Mouse (Mus musculus): ENCODE data around the gene Hspa12a. TPM values are rescaled to one million over a fixed set of nuclear protein-coding genes. Genes with fewer than 3 reads are reported as not detected.
A peak's percentile ranks its signal among the peaks of the same experiment; 100 is the strongest.

Gene Hspa12a
- 10 to 100 TPM; 15.9 to 19.4 TPM for total RNA-seq (2021)
- long read RNA-seq, experiment 1, partial matches to known transcripts = 0 of 6 reads
- long read RNA-seq, experiment 1, other reads (novel, unspliced or antisense) = 5 of 6 reads
- long read RNA-seq, experiment 2, partial matches to known transcripts = 0 of 1 reads
- long read RNA-seq, experiment 2, other reads (novel, unspliced or antisense) = 1 of 1 reads

DNA sequence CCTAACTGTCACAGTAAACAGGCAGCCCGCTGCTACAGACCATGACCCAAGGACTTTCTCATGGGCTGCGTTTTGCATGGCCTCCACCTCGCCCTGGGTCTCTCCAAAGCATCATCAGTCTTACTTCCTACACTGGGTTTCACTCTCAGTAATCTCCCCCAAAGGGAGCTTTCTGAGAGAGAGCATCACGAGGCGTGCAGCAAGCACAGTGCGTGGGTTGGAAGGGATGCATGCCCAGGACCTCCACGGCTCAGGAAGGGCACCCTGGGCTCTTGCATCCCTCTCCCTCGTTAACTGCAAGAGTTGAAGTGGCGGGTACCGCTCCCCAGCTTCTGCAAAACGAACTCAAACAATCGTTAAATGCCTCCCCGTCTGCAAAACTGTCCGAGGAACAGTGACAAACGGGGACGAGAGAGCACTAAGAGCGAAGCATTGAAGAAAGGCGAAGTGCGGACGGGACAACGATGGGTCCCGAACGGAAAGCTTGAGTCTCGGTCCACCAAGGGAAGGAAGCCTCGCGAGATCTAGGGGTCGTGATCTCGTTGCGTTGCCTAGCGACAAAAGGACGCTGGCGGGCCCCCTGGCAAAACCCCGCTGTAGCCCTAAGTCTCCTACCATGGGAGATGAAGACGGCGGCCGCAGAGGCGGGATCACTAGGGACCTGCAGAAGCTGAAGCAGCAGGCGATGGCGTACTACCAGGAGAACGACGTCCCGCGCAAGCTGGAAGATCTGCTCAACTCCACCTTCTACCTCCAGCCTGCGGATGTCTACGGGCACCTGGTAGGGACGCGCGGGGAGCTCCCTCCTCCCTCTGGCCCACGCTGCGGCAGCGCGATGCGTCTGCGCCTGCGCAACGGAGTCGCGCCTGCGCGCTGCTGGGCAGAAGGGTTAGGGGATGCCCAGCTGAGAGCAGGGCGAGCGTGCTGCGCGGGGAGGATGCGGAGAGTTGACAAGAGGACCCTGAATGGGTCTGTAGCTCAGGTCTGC lies at the start of gene Hspa12a, which contains the start of gene Eno4:
Hspa12a (minus strand) TSS at position 814 of the 988 bp plus-strand sequence.
Eno4 (plus strand) TSS at position 585 of the 988 bp plus-strand sequence.
- peak; percentile 95 to 97 for DNase-seq

DNA sequence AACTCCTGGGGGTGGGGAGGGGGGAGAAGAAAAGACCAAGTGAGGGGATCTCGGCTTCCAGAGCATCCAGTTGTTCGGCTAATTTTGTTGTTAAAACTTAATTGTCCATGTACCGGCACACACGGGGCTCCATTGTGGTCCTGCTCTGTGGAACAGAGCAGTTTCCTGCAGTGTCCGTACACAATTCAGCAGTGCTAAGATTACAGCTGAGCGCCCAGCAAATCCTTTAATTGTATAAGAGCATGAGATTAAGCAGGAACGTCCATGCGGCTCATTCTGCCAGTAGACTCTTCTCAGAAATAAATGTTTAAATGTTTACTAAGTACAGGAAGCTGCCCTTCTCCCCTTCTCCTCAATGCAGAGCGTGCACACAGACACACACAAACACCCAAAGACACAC lies 38.1 kb upstream of the Hspa12a start:
- DNase-seq = no peak

DNA sequence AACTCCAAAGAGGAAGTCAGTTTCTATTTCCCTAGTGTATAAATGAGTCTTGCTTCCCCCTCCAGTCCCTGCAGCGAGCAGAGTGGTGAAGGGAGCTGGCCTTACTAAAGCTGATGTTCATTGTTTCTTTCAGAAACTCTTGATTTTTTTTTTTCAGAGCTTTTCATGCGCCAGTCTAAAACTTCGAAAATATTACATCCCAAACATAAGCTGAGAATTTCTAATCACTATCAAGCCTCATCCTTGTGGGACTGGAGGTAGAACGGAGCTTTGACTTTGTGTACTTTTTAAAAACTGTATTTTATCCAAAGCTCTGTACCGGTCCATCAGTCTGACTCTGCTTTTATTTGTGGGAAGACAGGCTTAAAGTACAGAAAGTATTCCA lies 36.6 kb upstream of the Hspa12a start:
- no peak for DNase-seq

DNA sequence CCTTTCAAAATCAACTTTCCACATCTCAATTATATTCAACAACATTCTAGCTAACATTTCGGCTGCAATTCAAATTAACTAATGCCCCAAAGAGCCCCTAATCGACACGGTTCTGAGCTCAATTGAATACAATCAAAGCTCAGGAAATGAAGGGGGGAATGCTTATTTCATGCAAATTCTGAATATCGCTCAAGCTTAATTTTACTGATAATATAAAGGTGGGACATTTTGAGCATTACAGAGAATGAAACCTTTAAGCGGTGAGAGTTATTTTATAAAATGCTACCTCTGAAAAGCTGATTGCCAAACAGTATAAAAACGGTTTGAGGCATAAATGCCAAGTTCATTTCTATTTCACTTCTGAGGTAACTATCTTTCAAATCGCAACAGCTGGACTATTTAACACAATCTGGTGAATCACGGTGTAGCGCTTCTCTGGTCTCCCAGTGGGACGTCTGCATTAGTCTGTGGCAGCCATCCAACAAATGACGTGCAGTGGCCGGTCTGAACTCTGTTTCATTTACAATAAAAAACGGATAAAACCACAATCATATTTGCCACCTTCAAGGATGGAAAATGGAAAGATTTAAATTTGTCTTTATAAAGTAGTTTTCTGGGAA lies 36.1 kb upstream of the Hspa12a start:
- peak; percentile 53 to 69 for DNase-seq

DNA sequence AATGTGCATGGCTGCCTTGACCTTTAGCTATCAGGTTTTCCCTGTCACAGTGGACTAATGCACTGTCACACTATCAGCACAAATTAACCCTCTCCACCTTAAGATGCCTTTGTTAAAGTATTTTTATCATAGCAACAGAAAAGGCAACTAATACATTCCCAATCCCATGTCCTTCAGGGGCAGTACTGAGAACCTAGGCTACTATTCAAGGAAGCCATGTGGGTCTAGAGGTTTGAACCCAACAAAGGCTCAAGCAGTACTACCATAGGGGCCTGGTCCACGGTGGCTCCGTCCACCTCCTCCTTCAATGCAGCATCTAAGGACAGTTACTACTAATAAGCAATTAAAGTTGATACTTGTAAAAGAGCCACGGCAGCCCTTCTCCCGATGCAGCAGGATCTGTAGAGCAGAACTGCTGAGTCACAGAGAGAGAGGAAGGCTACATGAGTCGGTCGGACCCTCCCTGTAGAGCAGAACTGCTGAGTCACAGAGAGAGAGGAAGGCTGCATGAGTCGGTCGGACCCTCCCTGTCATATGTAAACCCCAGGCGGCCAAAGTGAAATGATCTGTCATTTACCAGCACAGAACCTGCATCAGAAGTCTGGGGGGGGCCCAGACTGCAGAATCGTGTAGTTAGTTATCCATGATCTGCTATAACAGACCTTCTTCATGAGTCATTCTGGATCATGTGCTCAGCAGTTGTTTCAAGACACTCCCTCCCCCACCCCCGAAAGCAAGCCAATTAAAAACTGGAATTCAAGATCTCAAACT lies 35.1 kb upstream of the Hspa12a start:
- peak; percentile 13 to 33 for DNase-seq

DNA sequence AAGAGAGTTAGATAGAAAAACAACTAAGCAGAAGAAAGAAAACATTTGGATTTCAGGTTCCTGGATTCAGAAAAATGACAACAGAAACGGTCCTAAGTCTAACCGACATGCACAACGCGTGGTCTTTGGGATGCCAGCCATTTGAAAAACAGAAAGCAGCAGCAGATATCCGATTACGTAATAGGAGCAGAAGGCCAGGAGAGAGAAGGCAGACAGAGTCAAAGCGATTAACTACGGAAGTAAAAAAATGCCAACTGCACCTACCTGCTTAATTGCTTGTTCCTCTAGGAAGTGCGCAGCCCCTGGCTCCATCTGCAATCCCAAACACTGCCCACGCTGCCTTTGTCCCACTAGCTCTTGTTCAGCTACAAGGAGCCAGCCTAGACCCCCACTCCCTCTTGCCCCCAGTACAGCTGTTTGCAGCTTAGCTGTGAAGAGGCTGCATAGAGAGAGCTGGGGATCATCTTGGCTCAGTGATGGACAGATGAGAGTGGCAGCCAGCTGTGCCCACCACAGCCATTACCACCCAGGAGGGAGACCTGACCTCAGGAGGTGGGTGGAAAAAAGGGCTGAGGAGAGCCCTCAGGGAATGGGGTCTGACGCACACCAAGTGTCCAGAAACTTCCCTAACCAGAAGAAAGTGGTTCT lies 31.9 kb upstream of the Hspa12a start:
- DNase-seq = no peak

DNA sequence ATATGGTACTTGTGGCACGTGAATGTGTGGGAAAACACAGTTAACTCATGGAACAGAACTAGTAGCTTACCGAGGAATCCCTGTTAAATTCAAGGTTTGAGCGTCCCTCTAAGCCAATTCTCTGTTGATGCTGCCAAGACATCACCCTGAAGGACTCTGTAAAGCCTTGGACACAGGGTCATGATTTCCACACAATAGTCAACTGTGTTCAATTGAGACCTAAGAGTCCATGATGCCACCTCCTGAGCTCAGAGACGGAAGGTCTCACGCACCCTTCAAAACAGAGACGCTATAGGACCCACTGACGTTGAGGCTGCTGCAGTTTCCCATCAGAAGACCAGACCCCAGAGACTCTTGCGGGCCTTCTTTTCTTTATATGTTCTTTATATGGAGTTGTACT lies 30.7 kb upstream of the Hspa12a start:
- no peak for DNase-seq

DNA sequence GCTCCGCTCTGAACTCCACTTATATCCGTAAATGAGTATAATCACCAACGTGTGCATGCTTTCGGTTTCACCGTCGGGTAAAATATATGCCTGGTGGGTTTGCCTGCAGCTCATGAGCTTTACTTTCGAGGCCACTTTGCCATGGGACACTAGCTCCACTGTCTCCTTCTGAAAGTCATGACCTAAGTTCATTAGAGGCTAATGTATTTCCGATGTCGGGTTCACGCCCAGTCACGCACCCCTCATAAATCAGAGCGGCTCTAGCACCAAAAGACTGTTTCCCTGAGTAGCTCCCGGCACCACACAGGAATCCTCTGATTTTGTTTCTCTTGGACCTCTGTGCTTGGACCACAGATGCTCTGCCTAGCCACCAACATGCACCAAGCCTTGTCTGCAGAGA lies 27.4 kb upstream of the Hspa12a start:
- DNase-seq = no peak

DNA sequence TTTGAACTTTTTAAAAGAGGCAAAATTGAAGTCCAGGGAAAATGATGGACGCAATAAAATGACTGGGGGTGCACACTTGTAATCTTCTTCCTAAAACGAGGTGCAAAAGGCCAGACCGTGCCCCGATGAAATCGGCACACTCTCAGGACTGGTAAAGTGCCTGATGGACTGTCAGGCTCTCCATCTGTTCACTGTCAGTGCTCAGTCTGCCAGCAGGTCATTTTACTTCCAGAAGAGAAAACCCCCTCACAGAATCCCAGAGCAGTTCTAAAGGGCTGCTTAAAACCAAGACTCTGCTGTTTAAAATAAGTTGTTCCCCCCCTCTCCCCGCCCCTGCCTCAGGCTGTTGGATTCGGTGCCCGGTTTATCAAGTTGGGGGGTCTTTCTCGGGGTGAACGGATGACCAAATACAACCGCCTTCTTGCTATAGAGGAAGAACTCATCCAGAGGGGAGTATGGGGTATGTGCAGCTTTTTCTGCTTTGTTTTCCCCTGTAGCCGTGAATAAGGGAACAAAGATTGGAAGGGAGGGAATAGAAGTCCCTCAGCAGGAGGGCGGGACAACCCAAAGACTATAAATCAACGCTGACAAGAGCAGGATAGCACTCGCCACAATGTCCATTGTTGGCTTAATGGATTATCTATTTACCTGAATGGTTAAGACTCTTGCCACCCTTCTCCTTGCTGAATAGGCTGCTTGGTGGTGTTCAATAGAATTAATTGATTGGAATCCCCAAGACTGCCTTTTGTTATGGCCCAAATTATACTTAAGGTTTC lies 25.5 kb upstream of the Hspa12a start:
- no peak for DNase-seq

DNA sequence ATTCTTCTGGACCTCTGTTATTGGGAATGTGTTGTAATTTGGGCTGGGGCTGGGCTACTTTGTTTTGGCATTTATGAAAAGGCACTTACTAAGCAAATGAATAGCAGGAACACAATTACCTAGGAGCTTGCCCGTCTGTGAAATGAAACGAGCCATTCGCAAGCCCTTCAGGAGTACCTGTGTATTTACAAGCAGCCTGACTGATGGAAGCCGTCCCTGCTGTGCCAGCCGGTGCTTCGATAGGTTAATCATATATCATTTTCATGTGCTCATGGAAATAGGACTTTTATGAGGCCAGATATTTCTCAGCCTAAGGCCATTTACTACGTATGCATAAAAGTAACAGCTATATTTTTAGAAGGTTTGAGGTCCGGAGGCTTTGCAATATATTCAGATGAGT lies 19.6 kb upstream of the Hspa12a start:
- DNase-seq = no peak

DNA sequence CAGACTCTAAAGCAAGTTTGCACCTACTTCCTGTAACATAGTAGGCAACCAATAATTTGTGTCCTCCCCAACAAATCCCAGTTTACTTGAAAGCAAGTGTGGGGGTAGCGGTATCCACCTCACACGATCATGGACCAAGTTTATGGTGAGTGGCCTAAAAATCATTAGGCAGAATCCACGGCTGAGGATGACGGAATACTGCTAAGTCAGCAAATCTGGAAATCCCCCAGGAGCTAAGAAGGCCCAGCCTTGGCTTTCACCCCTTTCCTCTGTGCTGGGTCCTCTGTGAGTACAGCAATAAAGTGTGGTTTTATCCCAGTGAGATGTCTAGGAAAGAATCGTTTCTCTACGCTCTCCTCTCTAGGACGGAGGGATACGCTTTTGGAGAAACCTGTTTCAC lies 11.3 kb upstream of the Hspa12a start:
- DNase-seq = no peak

DNA sequence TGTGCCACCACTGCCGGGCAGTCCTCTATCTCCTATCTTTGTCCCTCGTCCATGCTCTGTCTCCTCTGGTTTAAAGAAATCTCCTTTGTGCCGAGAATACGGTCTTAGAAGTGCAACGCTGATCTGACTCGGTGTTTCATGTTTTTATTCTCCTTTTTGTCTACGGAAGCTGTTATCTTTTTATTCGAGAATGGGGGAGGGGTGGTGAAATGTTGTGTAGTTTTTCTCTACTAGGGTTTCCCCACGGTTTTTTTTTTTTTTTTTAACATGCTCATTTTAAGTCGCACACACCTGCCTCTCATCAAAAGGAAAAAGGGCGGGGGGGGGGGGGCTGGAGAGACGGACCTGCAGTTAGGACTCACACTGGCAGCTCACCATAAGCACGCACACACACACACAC lies 8.8 kb upstream of the Hspa12a start:
- no peak for DNase-seq

DNA sequence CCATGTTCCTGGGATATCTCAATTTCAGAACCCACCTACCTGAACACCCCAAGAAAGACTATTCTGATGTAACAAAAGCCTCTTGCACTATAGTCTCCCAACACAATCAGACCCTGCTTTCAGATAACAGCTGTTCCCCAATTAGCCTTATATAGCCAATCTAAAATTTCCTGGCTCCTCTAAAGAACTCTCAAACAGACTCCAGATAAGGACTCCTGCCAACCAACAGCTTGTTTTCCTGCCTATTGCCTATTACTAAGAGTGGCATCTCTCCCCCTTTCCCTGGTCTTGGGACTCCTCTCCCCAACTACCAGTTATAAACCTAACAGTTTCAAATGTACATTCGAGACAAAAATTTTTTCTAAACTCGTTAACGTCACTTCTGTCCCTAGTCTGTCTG lies 8.1 kb upstream of the Hspa12a start:
- DNase-seq = no peak

DNA sequence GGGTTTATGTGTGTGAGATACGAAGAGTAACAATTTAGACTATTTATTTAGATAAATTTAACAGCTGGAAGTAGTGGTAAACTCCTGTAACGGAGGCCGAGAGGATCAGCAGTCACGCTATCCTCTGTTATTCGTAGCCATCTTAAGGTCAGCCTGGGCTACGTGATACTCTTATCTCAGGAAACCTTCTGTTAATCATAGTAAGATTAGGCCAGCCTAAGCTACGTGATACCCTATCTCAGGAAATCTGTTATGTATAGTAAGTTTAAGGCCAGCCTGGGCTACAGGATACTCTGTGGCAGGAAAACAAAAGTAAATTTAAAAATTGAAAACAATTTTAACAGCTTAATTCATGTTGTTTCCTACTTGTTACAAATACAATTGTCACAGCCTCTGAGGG lies 2.5 kb upstream of the Hspa12a start:
- DNase-seq = no peak

DNA sequence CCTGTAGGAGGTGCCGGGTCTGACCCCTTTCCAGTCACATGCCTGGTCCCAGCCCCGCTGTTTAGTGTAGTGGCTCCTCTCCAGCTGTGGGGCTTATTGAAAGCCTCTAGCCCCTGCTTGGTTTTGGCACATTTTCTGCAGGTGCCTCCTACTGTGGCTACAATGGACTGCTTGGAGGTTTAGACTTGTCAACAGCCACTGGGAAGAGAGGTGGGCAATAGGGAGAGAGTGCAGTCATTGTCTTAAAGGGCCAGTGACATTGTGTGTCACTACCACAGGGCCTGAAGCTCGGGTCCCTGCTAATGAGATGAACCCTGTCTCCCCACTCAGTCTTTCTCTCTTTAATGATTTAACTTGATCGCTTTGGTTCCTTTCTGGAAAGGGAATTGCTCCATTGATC lies 10.4 kb downstream of the Hspa12a start:
- no peak for DNase-seq

DNA sequence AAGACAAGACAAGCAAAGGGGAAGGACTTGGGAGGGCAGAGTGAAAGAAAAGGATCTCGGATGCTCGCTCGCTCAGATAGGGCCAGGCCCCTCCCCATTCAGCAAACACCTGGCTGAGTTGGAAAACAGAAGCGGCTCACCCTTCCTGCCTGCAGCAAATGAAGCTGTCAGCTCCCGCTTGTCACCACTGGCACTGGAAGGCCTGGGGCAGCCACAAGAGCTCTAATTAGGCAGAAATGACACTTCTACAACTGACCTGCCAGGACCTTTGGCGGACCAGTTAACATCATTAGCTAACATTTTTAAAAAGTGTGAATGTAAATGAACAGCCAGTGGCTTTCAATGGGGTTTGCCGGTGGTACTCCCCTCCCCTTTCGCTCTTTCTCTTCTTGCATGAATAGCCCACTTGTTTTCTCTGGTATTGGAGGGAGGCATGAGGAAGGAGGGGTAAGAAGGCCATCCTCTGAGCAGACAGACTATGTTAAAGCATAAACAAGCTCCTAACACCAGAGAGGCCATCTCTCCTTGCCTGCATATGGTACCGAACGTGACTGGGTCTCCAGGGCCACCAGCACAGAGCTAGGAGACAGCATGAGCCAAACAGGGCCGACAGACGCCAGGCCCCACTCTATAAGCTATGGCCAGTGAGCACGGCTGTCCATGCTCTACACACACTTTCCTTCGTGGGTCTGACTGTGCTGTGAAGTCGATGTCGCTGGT lies 12.2 kb downstream of the Hspa12a start:
- DNase-seq = no peak

DNA sequence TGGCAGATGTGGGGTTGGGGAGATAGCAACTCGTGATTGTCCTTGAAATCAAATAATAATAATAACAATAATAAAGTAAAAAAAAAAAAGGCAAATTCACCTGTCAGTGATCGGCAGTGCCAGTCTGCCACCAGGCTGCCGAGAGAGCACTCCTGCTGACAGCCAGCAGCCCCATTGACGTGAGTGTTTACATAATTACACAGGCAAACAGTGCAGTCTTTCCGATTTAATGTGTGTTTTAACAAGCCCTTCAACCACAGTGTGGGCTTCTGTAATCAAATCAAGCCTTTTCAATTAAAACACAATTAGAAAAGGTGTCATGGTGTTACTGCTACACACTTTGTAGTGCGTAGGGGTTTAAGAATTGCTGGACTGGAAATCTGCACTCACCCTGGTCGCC lies 24.3 kb downstream of the Hspa12a start:
- no peak for DNase-seq

DNA sequence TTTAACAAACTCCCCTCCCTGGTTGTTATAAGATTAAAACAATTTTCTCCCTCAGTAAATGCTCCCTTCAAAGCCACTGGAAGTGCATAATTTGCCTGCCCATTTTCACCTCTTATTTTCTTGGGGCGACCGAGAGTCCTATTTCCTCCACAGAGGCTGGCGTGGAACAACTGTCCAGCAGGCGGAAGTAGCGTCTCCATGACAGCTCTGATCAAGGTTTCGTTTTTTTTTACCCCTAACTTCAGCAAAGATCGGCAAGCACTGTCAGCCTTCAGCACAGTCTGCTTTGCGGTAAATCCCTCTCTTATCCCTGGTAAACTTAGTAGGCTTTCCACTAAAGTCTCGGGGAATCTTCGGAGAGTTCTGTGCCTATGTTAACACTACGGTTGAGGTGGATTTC lies 24.9 kb downstream of the Hspa12a start:
- DNase-seq = peak; percentile 14 to 23

DNA sequence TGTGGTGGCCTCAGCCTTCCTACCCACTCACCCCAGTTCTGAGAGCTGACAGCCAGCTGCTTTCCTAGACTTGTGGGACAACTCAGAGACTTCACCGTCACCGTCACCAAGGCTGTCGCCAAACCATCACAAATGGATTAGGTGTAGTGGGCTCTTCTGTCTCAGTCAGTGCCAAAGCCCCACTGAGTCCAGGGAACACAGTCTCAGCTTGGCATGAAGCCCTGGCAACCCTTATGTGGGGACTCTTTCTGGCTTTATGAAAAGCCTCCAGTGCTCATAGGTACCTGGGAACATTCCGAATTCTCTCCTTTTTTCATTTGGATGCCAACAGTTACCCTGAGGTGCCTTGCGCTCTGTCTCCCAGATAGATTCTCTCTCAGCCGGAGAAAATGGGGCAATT lies 30.2 kb downstream of the Hspa12a start:
- DNase-seq = no peak

DNA sequence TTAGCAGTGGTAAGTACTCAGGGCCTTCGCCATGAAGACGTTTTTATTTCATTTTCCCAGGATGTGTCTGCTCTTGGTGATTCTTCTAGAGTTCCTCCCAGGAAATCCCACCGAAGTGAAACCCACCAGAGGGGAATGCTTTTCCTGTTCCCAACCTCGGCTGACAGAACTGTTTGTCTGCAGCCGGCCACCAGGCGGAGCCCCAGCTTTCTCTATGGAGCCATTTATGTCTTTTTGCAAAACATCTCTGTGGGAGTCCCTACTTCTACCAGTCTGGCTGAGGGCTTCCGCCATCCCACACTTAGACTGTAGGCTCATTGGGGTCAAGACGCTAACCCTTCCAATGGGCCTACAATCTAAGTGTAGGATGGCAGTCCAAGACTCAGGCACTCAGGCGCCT lies 32.1 kb downstream of the Hspa12a start:
- DNase-seq = peak; percentile 52 to 82

Data from heart, adult 18-20 months (tissue).